Mouse (Mus musculus) B cell, adult (primary cell): ENCODE data around the gene Zfp709. TPM values are rescaled to one million over a fixed set of nuclear protein-coding genes. Genes with fewer than 3 reads are reported as not detected.

ENCODE experiments used
- total RNA-seq: library from RNA; stranded (reverse); gene quantifications from 4 replicates; pipeline ENCODE4 v1.2.4, GENCODE M21; 2023; ENCODE audit not compliant: inconsistent age

Zfp709 gene
- 9.8 to 12.1 TPM (median 11.3 TPM) in 4 replicates for total RNA-seq

GRCm38 (mm10) chr8:71881618-71882274 lies at the start of gene Zfp709:
Zfp709 (plus strand) TSS chr8:71882019.

GRCm38 (mm10) chr8:71908309-71909261 lies 26.8 kb downstream of the Zfp709 start, which contains the start of the genes Zfp882 and Zfp617:
Zfp882 (plus strand) TSS chr8:71908608.
Zfp617 (plus strand) TSS chr8:71908635.

Other genes with a start within 250 kb of the Zfp709 start
- gene Unc13a, start 210.3 kb upstream of the Zfp709 start, total RNA-seq, result 0.54 to 0.64 TPM (median 0.60 TPM) in 3 of 4 replicates, not detected in the other
- gene Jak3, start 205.7 kb upstream of the Zfp709 start, total RNA-seq, result 79.6 to 88.3 TPM (median 85.0 TPM) in 4 replicates
- 33.1 to 38.9 TPM (median 35.9 TPM) in 4 replicates for gene Insl3, start 192.8 kb upstream of the Zfp709 start, total RNA-seq
- 0.54 to 0.93 TPM (median 0.59 TPM) in 4 replicates for gene B3gnt3, start 180.2 kb upstream of the Zfp709 start, total RNA-seq
- gene Fcho1, start 156.3 kb upstream of the Zfp709 start, total RNA-seq, result 168 to 193 TPM (median 180 TPM) in 4 replicates
- 8.2 to 9.7 TPM (median 8.9 TPM) in 4 replicates for gene Zfp882, start 26.6 kb downstream of the Zfp709 start, total RNA-seq
- gene Zfp617, start 26.6 kb downstream of the Zfp709 start, total RNA-seq, result 9.7 to 12.9 TPM (median 10.6 TPM) in 4 replicates
- gene Zfp961, start 69.0 kb downstream of the Zfp709 start, total RNA-seq, result 24.0 to 33.2 TPM (median 24.9 TPM) in 4 replicates
- gene Cyp4f18, start 127.6 kb downstream of the Zfp709 start, total RNA-seq, result 186 to 230 TPM (median 196 TPM) in 4 replicates
- not detected in 4 replicates for gene Olfr372, start 159.2 kb downstream of the Zfp709 start, total RNA-seq
- gene Olfr373, start 201.2 kb downstream of the Zfp709 start, total RNA-seq, result 0.21 TPM in 1 of 4 replicates, not detected in the others
- 0.06 to 0.22 TPM (median 0.06 TPM) in 3 of 4 replicates, not detected in the other for gene Olfr374, start 225.0 kb downstream of the Zfp709 start, total RNA-seq